Mouse (Mus musculus) retina, postnatal 7 days (tissue): ENCODE results near the gene Thsd7b.

ENCODE experiments used
- DNase-seq: peaks from one replicate; pipeline ENCODE4 v3.0.0-alpha.2; 2012; ENCODE audit warnings: low read depth, low spot score

The Thsd7b gene

DNA sequence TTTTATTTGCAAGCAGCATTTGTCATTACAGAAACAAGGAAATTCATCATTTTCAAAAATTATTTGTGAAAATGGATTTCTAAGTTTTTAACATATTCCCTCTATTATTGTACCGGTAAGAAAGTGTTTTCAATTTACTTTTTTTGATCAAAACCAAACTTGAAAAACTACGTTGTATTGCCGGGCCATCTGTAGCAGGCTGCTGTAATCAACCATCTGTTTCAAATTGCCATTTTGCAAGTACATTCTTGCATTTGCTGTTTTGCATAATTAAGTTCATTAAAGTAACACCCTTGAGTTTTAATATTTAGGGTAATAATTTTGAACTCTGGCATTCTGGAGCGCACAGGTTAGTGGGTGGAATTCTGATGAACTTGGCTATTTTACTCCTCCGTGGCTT is 246.6 kb downstream of the Thsd7b start:
- DNase-seq, result no peak

DNA sequence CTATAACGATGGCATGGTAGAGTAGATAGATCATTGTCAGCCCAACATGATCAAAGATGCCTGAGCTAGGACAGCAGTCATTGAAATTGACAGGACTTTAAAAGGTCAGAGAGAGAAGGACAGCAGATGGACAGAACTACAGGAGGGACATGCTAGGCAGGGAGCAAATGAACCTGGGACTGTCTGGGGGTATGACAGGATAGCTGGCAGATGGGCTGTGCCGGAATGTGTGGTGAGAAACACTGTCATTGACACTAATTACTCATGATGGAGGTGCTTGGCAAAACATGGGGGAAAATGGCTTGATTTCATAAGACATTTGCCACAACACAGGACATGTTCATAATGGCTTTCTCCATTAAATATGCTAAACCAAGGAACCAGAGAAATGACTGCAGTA is 253.9 kb downstream of the Thsd7b start:
- no peak for DNase-seq

DNA sequence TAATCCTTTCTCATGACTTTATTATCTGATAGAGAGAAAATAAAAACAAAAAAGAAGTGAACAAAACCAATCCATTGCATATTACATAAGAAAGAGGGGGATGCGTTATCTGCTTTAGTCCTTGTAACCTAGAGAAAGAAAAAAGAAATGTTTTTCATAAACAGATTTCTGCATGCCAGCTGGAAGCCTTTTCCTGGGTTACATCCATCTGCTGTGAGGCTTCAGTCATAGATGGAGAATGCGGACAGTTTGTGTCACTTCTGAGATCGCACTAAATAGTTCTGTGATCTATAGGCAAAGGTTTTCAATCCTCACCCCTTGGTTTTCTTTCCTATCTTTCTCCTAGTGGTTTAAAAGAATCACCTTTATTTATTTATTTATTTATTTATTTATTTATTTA is 259.1 kb downstream of the Thsd7b start:
- DNase-seq, result no peak

DNA sequence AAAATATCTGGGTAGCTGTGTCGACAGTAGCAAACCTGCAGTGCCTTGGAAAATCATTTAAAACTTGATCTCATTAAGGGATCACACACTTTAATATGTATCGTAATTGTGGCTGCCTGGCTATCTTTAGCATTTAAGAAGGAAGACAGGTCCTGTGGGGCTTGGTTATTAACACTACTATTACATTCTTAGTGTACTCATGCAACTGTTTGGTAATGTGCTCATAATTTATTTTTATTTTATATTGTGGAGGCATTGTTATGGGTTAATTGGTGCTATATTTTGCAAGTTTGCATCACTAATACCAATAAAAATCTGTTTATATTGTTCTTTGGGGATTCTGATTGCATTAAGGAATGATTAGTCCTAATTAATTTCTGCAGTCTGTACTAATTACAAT is 265.4 kb downstream of the Thsd7b start:
- DNase-seq, result no peak

DNA sequence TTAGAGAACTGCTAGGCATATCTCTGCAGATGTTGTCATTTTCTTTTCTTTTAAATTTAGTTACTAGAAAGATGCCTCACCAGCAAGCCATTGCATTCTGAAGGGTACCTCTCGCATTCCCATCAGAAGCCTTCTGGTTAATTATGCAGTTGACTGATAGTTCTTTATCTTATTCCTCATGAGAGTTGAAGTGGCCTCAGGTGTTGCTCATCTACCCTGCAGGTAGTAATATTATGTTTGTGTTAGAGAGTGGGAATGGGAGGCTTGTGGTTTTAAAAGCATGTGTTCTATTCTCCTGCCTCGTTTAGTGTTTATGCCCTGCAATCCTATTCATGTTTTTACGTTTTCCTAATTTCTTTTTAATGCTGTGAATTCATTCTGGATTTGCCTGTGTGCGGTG is 265.9 kb downstream of the Thsd7b start:
- DNase-seq, result no peak

DNA sequence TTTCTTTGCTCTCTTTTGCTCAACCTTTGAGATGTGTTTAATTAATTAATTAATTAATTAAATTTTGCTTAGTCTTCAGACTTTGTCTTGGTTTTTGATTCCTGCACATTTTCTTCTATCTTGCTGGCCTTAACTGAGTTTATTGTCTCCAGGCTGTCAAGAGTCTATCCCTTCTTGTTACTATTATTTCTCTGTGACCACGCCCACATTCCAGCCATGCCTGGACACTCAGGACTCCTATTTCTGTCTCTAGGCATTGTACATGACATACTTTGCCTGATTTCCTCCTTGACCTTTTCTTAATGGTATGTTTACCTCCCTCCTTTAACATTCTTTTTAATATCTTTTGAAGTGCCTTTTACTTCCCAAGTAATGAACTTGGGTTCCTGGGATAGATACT is 267.6 kb downstream of the Thsd7b start:
- DNase-seq, result no peak

DNA sequence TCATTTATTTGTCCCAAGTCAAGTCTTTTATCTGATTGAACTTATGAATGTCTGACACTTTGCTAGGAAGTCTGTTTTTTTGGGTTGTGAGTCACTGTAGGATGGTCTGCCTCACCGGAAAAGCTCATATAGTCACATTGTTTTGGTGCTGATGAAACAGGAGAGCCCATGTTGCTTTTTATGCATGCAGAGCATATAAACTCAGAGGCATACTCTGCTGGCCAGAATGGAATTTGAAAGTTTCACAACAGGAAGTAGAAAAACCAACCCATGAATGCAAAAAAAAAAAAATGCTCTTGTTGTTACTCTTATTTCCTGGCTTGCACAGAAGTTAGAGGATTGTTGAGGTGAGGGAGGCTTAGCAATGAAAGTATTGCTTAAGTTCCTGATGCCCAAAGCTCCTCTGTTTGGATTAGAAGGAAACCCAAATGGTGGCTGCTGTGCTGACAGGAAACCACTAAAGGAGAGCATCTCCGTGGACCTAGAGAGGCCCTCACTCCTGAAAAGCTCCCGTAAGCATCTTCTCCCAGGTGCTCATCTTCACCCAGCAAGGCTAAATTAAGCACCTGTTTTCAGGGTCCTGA is 269.6 kb downstream of the Thsd7b start:
- no peak for DNase-seq

DNA sequence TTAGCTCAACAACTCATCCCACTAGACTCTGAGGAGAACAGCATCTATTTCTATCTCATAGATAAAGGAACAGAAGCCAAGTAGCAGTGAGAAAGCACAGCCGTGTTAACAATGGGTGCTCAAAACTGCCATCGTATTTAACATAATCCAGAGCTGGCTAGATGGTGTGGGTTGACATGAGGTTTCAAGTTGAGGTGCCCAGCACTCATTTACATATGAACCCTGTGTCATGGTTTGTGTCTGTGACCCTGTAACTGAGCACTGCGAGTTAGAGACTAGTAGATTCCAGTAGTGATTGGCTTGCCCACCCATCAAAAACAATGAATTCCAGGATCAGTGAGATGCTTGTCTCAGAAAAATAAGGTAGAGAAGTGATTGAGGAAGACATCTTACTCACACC is 270.1 kb downstream of the Thsd7b start:
- DNase-seq, result no peak

DNA sequence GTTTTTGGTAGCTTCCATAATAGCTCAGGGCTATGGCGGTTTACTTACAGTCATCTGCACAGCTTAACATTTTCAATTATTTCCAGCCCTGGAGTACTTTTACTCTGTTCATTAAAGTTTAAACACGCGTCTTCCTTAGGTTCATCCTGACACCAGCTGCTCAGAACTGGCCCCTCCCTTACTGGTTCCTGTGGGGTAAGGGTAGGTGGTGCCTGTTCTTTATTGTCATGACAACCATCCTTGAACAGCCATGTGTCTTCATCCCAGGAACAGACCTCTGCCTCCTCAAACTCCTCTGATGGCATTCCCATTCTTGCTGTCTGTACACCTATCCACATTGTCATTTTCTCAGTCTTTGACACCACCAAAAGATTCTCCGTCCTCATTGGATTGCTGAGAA is 285.0 kb downstream of the Thsd7b start:
- no peak for DNase-seq

DNA sequence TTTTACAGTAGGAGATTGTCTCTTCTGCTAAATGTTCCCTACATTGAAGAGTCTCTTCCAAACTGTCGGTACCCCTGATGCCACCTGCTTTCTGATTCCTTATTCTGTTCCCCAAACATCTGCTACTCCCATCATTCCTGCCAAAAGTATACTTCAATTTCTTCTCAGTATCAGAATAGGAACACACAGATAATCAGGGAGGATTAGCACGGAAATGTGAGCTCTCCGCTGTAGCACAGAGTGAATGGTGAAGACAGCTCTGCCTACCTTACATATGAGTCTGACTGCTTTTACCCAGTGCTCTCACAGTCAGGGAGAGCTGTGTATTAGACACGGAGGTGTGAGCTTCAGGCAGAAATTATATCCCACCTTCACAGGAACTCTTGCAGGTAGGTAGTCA is 286.0 kb downstream of the Thsd7b start:
- no peak for DNase-seq

DNA sequence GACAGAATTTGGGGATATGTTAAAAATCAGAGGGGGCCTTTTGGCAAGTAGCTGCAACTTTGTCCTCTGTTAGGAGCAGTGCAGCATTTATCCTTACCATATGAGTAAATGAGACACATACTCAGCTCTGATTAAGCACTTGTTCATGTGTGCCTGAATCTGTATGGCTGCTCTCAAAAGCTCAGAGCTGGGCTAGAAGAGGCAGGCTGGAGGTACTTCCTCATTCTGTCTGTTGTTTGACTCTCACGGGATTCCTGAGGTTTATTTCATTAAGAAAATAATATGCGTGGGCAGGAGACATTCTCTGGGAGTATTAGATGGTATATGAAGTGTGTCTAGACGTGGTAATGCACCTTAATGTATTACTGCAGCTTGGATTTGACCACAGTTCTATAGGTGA is 286.7 kb downstream of the Thsd7b start:
- DNase-seq, result no peak

DNA sequence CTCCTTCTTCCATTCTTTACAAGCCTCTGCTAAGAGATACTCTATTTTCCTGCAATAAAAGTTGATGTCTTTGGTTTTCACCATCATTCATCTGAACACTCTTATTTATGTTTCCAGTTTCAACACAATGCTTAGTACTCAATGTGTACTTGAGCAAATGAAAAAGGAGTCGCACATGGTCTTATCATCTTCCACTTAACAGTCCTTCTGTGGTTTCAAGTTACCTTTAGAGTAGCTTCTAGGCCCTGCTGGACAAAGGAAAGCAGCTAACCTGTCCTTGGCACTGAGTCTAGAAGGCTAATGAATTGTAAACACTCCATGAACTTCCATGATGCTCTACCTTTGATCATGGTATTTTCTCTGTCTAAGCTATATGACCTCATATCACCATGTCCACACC is 289.6 kb downstream of the Thsd7b start:
- no peak for DNase-seq

DNA sequence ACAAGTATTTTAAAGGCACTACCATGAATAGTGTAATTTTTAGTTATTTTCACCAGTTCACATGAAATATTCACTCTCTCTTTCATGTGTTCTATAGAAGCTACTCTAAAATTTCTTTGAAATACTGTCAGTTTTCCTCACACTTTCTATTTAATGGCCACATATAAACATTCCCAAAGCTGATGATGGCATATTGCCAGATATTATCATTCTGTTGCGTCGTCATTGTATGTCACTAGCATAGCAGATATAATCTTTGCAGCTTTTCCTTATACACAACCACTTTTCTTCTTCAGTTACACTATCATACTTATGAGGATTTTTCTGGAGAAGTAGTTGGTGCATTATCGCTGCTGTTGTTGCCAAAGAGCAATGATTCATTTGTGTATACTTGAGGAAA is 297.4 kb downstream of the Thsd7b start:
- no peak for DNase-seq

DNA sequence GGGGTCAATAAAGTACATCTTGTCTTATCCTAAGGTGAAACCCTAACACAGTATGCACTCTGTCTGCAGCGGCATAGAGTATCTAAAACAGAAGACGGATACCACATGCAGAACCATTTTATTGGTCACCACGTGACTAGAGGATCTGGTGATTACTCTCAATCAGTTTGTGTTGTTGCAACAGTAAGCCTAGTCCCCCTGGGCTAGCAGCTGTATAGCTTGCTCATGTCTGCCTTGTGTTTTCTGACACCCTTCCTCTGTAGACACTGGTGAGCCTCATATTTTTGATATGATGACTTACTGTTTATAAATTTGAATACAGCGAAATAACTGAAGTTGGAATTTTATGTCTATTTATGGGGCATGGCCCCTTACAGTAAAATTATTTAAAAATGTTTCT is 306.9 kb downstream of the Thsd7b start:
- DNase-seq, result no peak

DNA sequence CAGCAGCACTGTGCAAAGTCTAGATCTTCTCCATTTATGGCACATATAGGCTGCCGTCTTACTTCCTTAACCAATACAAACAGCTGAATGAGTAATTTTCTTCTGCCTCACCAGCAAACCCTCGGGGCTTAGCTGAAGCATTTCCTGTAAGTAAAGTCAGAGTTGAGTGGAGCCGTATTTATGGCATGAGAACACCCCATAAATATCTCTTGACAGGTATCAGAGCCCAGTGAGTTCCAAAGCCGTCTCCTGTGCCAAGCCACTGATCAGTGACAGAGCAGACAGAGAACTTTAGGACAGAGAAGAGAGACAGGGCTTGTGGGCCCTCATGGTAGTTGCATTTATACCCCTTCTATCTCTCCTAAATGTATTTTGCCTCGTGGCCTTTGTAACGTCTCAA is 313.5 kb downstream of the Thsd7b start:
- DNase-seq, result no peak

DNA sequence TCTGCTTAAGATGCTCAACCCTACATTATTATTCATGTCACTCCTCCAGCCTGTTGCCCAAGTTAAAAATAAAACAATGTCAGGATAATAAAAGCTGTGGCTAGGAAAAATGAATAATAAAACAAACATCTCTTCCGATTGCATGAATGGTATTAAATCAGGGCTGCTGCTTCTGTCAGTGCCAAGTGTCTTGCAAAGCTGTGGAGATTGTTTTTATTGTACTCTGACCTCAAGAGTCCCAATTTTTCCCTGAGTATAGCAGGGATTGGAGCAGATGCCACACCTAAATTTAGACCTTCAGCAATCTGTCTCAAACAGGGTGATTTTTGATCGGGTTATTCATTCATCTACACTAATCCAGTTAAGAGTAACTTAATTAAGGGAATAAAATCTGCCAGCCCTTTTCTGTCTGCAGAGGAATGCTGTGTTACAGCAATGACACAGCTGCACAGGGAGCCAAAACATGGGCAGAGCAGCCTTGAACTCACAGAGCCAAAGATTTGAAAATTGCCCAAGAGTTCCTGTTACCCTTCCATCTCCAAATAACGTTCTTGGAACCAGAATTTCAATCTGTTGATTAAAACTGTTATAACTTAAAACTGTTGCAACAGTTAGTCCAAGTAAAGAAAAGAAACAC is 316.4 kb downstream of the Thsd7b start:
- no peak for DNase-seq

DNA sequence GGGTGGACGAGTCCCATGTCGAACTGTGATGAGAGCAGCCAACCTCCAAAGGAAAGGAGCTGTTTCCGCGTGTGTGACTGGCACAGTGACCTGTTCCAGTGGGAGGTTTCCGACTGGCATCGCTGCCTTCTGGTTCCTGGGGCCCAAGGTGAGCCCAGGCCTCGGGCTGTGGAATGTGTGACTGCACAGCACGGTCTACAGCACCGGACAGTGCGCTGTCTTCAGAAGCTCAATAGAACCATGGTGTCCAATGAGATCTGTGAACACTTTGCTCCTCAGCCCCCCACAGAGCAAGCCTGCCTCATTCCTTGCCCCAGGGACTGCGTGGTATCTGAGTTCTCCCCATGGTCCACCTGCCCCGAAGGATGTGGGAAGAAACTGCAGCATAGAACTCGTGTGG is 322.3 kb downstream of the Thsd7b start:
- DNase-seq, result no peak

DNA sequence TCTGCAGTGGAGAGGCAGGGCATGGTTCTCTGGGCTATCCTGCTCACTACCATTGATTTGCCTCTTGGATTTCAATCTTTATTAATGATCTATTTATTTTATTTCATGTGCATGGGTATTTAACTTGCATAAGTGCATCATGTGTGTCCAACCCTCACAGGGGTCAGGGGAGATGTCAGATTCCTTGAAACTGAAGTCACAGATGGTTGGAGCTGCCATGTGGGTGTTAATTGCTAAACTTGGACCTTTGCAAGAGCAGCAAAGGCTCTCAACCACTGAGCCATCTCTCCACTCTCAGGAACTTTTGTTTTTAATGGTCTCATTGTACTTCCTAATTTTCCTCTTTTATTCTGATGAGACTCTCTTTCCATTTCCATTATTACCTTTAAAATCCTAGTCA is 327.8 kb downstream of the Thsd7b start:
- no peak for DNase-seq

DNA sequence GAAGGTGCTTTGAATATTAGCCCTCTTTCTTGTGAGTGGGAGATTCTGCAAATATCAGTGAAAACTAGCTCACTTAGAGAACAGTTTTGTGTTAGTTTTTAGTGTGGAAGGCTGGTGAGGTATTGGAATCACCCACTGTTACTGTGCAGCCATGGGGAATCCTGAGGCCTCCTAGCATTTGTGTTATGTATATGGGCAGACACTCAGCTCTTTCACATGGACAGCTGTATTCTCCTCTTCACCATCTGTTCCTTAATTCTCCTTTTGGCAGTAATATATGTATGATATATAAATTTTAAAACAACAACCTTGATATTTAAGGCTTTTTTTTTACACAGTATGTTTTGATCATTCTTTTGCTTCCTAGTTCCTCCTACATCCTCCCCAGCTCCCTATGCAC is 329.2 kb downstream of the Thsd7b start:
- DNase-seq, result no peak

DNA sequence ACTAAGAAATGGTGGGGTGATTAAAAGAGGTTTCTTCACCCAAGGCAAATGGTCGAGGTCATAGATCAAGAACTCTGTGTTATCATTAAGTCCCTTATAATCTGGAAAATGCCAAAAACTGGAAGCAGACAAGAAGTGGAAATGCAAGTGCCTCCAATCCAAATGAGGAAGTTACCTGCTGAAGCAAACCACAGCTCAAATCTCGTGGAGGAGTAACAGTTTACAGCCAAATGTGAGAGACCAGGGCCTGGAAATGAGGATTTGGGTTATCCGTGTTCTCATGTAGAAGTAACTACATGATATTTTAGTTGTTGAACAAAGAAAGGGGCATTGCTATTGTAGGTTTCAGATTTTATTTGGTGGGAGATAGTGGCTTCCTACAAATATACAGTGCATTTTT is 335.3 kb downstream of the Thsd7b start:
- DNase-seq, result no peak

DNA sequence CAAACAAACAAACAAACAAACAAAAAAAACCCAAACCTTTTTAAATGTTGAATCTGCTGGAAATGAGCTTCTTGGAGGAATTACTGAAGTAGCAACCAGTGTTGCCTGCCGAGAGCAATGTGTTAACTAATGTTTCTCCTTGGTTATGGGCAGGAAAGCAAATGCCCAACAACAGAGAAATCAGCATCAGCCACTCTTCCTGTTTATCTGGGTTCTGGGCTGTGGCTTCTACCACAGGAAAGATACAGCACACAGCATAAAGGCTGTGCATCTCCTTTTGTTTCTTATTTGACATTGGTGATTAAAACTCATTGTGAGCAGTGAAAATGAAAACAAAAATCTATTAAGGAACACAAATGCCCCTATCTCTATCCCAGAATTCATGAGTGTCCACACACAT is 343.0 kb downstream of the Thsd7b start:
- no peak for DNase-seq

DNA sequence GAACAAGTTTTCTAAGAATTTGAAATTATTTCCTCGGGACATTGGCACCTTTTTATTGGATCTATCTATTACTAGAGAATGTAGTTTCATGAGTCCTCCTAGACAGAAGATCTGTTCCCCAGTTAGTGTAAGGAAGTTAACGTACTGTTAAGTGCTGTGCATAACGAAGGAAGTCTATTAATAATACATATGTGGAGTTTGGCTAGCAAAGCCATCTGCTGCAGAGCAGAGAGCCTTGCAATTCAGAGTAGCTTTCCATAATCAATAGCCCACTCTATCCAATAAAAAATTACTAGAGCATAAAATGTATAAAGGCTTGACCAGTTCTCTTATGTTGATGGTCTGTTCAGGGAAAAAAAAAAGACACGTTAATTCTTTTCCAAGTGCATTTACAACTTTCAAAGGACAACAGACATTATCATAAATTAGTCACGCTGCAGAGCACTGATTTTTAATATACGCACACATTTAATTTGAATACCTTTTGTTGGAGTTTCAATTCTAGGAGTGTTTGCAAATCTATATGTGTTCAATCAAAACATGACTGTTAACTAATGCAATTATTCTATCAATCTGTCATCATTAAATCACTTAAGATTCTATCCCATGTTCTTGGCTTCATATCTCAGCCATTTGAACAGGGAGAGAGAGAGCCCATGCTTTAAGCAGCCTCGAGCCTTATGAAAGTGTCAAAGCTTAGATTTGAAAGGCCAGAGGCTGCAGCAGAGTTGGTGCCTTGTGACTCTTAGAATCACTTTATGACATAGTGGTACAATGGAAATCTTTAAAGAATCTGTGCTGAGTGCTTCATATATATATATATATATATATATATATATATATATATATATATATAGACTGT is 346.6 kb downstream of the Thsd7b start:
- no peak for DNase-seq

DNA sequence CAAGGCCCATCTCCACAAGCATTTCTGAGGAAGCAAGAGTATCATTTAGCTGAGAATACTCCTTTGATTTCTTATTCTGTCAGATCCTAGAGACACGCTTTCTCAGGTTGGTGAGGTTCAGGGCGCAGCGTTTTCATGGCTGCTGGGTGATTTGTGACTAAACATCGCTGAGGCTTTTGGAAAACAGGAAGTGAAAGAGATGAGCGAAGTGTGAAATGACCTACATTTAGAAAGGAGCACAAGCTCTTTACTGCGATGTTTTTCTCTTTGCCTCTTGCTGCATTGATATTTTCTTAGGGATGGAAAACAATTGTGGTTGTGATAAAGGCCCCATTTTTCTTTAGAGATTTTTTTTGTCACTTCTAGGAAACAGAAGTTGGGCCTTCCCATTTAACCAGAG is 351.4 kb downstream of the Thsd7b start:
- DNase-seq, result no peak
